Mouse (Mus musculus) bone marrow, adult 2 months (tissue): Measurements from ENCODE around the gene Man1c1.

ENCODE experiments used
- CTCF ChIP-seq: fragments of 200-500 bp; IDR thresholded peaks from 2 replicates; pipeline ENCODE4 v1.5.1; 2011; ENCODE audit warnings: low read length, control low read depth; ENCODE audit not compliant: control insufficient read depth, insufficient read depth
- POLR2A ChIP-seq: fragments of 200-500 bp; IDR thresholded peaks from 2 replicates; pipeline ENCODE4 v1.6.1; 2011; ENCODE audit warnings: low read depth, mild to moderate bottlenecking, control low read depth, low read length, borderline replicate concordance; ENCODE audit not compliant: control insufficient read depth

- no peak for TF ChIP-seq CTCF
- TF ChIP-seq POLR2A, result no peak
Measured at GRCm38 (mm10) chr4:134631471-134632130, 72.5 kb downstream of the Man1c1 start.
